Mouse (Mus musculus) intestine, embryonic 15.5 days (tissue): ENCODE measurements around the gene Spata31d1a. TPM values are rescaled to one million over a fixed set of nuclear protein-coding genes. Genes with fewer than 3 reads are reported as not detected.

Experiments
- ATAC-seq: fragments of 200-750 bp; cut with Nextera tagmentation; 2 replicates; pipeline ENCODE4 v1.8.0; 2017; ENCODE audit warnings: moderate TSS enrichment, moderate library complexity
- H3K27ac ChIP-seq: fragments of 300-500 bp; sonication (generic); 2 replicates; pipeline ENCODE4 v1.5.1; 2015; ENCODE audit warnings: mild to moderate bottlenecking, inconsistent platforms
- H3K27me3 ChIP-seq: fragments of 300-500 bp; sonication (generic); replicated peaks from 2 replicates; pipeline ENCODE4 v1.6.1; 2015; ENCODE audit warnings: inconsistent platforms
- H3K36me3 ChIP-seq: fragments of 300-500 bp; sonication (generic); 2 replicates; pipeline ENCODE4 v1.6.1; 2015; ENCODE audit warnings: inconsistent platforms
- H3K4me1 ChIP-seq: fragments of 300-500 bp; sonication (generic); replicated peaks from 2 replicates; pipeline ENCODE4 v1.6.1; 2015; ENCODE audit warnings: inconsistent platforms
- H3K4me2 ChIP-seq: fragments of 300-500 bp; sonication (generic); replicated peaks from 2 replicates; pipeline ENCODE4 v1.6.1; 2015; ENCODE audit warnings: mild to moderate bottlenecking, inconsistent platforms
- H3K4me3 ChIP-seq: fragments of 300-500 bp; sonication (generic); replicated peaks from 2 replicates; pipeline ENCODE4 v1.5.1; 2015; ENCODE audit warnings: inconsistent platforms
- H3K9ac ChIP-seq: fragments of 300-500 bp; sonication (generic); 2 replicates; pipeline ENCODE4 v1.6.1; 2015; ENCODE audit warnings: inconsistent platforms
- H3K9me3 ChIP-seq: fragments of 300-500 bp; sonication (generic); 2 replicates; pipeline ENCODE4 v1.6.1; 2016; ENCODE audit warnings: inconsistent platforms
- WGBS: fragments of 180-500 bp; shearing (Covaris S2); methylation state at CpG from one replicate; pipeline ENCODE4 v1.1.7; 2015; 5-methylcytosine and 5-hydroxymethylcytosine counted together
- polyA plus RNA-seq: library from polyadenylated mRNA; unstranded; fragments of >200 nt; fragmentation: Nextera tagmentation; extraction: Ambion mirVana; gene quantifications from 2 replicates; pipeline ENCODE4 v1.2.1, GENCODE M21; 2015

Spata31d1a gene
- polyA plus RNA-seq, 1 experiment from 2014 or later, result not detected

- 1% methylated on average over 47 of the region's 61 CpGs for WGBS
- Histone ChIP-seq H3K27me3 (no peaks in the 10 kb centered on the region), H3K9ac (peak within 1 kb of the TSS; percentile 76), H3K4me3 (peak within 1 kb of the TSS; percentile 78), H3K27ac (peak within 1 kb of the TSS; percentile 83), H3K4me2 (peak within 1 kb of the TSS; percentile 65), H3K4me1 (peaks cover 6% of the 10 kb centered on the region), H3K36me3 (no peaks in the 10 kb centered on the region), H3K9me3 (no peaks in the 10 kb centered on the region)
- ATAC-seq, result peak; percentile 91
These were observed 34.7 kb downstream of the Spata31d1a start, which contains the start of gene Golm1 for GRCm38 (mm10) chr13:59675151-59676011. Gene Golm1 (minus strand): TSS chr13:59675811.

DNA sequence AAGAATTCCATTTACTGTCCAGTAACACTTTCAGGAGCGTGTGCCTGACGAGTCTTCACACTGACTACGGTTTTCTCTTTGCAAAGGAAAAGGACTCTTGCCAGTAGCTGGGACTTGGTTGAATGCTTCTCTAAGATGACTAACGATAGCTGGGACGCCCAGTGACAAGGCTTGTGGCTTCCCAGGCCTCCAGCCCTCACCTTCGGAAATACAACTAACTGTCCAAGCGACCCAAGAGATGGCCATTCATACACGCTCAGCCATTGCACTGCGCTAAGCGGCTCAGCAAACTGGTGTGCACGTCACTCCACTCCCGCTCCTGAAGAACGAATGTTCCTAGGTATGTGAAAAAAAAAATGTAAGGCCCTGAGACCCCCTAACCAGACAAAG, 35.4 kb downstream of the Spata31d1a start:
- Histone ChIP-seq H3K4me3 (peak overlapping the region; percentile 78), H3K27me3 (no peaks in the 10 kb centered on the region), H3K9me3 (no peaks in the 10 kb centered on the region), H3K9ac (peak overlapping the region; percentile 76), H3K4me1 (peaks cover 6% of the 10 kb centered on the region), H3K4me2 (peak overlapping the region; percentile 65), H3K27ac (peak overlapping the region; percentile 83), H3K36me3 (no peaks in the 10 kb centered on the region)
- peak; percentile 29; the same call in 1 of the 2 replicates for ATAC-seq
- 1% methylated on average over 13 of the region's 13 CpGs for WGBS

DNA sequence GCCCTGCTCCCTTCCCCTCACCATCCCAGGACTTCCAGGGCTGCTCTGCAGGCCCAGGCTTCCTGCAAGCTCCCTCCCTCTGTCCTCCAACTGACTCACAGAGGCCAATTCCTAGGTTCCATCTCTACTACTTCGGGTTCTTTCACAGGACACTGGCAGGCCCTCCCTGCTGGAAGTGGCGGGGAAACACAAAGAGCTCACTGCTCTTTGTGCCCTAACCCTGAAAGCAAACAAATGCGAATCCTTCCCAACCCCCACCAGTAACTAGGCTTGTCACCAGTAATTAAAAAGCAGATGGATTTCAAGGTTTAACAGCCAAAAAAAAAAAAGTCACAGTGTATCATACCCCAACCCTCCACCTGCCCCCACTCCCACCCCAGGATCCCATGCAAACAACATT, 35.9 kb downstream of the Spata31d1a start:
- Histone ChIP-seq H3K4me1 (peaks cover 6% of the 10 kb centered on the region), H3K36me3 (no peaks in the 10 kb centered on the region), H3K9me3 (no peaks in the 10 kb centered on the region), H3K27ac (peak overlapping the region; percentile 44; the same call in 1 of the 2 replicates), H3K9ac (peak overlapping the region; percentile 26; the same call in 1 of the 2 replicates), H3K4me2 (peak overlapping the region; percentile 65), H3K4me3 (peak overlapping the region; percentile 78), H3K27me3 (no peaks in the 10 kb centered on the region)
- WGBS, result 17% methylated on average over 3 of the region's 3 CpGs
- 0 out of 2 replicates have a peak, but pooled peaks have one; percentile 13 for ATAC-seq

DNA sequence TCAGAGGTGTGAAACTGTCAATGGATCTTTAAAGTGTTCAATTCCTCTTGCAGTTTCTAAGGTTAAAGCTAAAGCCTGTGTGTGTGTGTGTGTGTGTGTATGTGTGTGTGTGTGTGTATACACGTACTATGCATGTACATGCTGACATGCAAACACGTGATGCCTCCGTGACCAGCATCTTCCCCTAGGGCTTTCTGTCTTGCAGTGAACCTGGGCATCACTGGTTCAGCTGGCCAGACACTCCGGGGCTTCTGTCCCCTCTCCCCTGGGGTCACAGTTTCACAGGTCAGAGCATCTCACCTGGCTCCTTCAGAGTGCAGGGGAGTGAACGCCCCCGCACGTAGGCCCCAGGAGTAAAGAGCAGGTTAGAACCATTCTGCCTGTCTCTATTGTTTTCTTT, 36.5 kb downstream of the Spata31d1a start:
- H3K9me3 ChIP-seq, result no peaks in the 10 kb centered on the region

GRCm38 (mm10) chr13:59672248-59672647, 37.9 kb downstream of the Spata31d1a start:
- 69% methylated on average over 6 of the region's 6 CpGs for WGBS
- Histone ChIP-seq H3K4me1 (peaks cover 11% of the 10 kb centered on the region), H3K36me3 (no peaks in the 10 kb centered on the region), H3K27ac (no peak overlapping the region), H3K27me3 (no peaks in the 10 kb centered on the region), H3K4me2 (no peak overlapping the region), H3K9me3 (no peaks in the 10 kb centered on the region), H3K4me3 (no peak overlapping the region), H3K9ac (no peak overlapping the region)
- ATAC-seq, result no peak

More for the DNA sequence above, 36.5 kb downstream of the Spata31d1a start:
- Histone ChIP-seq H3K27ac (no peak overlapping the region), H3K4me3 (no peak overlapping the region), H3K27me3 (no peaks in the 10 kb centered on the region), H3K9ac (no peak overlapping the region), H3K4me1 (peaks cover 7% of the 10 kb centered on the region), H3K36me3 (no peaks in the 10 kb centered on the region), H3K4me2 (peak overlapping the region; percentile 65)
- no peak for ATAC-seq
- WGBS, result 65% methylated on average over 7 of the region's 7 CpGs

GRCm38 (mm10) chr13:59671521-59671920, 38.6 kb downstream of the Spata31d1a start:
- H3K4me2 ChIP-seq, result no peak overlapping the region
- H3K9ac ChIP-seq, result no peak overlapping the region
- no peak overlapping the region for H3K27ac ChIP-seq
- H3K4me3 ChIP-seq, result no peak overlapping the region
- WGBS, result 77% methylated on average over 2 of the region's 2 CpGs
- peaks cover 11% of the 10 kb centered on the region for H3K4me1 ChIP-seq
- H3K36me3 ChIP-seq, result no peaks in the 10 kb centered on the region
- ATAC-seq, result no peak
- no peaks in the 10 kb centered on the region for H3K9me3 ChIP-seq
- H3K27me3 ChIP-seq, result no peaks in the 10 kb centered on the region

GRCm38 (mm10) chr13:59669946-59670345, 40.2 kb downstream of the Spata31d1a start:
- Histone ChIP-seq H3K27ac (no peak overlapping the region), H3K27me3 (no peaks in the 10 kb centered on the region)
- WGBS, result 77% methylated on average over 10 of the region's 10 CpGs

DNA sequence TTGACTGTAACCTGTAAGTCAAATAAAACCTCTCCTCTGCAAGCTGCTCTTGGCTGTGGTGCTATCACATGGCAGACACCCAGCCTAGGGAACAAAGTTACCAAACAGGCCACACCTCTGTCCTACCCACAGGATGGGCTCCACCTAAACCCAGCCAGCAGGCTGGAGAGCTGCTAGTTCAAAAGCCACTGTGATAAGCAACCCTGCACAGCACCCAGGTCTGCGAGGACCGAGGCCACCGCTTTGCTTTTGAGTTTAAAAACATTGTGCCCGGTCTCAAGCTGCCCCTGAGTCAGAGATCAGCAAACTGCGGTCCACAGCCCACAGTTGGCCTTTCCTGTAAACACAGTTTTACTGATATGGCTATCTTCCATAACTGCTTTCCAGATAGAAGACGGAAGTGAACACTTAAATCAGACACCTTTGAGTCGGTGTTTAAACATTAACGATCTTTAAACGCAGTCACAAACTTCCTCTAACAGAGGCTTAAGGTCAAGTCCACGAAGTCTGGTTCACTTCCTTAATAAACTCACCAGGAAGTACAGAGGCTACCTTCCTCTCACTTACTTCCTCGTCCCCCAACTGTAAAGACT, 41.5 kb downstream of the Spata31d1a start:
- H3K27ac ChIP-seq, result peak overlapping the region; percentile 91

More at GRCm38 (mm10) chr13:59669946-59670345, 40.2 kb downstream of the Spata31d1a start:
- H3K4me1 ChIP-seq, result peaks cover 11% of the 10 kb centered on the region
- H3K9ac ChIP-seq, result no peak overlapping the region
- no peaks in the 10 kb centered on the region for H3K36me3 ChIP-seq
- no peak overlapping the region for H3K4me3 ChIP-seq
- ATAC-seq, result no peak
- no peaks in the 10 kb centered on the region for H3K9me3 ChIP-seq
- H3K4me2 ChIP-seq, result no peak overlapping the region

DNA sequence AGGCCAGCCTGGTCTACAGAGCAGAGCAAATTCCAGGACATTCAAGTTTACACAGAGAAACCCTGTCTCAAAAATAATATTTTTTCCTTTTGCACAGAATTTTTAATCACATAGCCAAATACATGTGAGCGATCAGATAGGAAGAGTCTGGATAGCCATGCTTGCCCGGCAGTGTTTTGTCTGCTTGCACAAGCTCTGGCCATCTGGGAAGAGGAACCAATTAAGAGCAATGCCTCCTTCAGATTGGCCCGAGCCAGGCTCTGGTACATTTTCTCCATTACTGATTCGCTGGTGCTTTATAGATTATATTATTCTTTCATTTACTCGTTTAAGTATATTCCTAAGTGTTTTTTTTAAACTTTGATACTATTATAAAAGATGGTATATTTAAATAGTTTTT, 42.4 kb downstream of the Spata31d1a start:
- Histone ChIP-seq H3K9ac (no peak overlapping the region), H3K36me3 (peaks cover 4% of the 10 kb centered on the region; the same call in 1 of the 2 replicates), H3K27ac (peak overlapping the region; percentile 70; the same call in 1 of the 2 replicates), H3K27me3 (no peaks in the 10 kb centered on the region), H3K4me1 (peaks cover 5% of the 10 kb centered on the region), H3K9me3 (no peaks in the 10 kb centered on the region), H3K4me3 (no peak overlapping the region), H3K4me2 (no peak overlapping the region)
- 67% methylated on average over 5 of the region's 5 CpGs for WGBS
- no peak for ATAC-seq

More for the DNA sequence above, 41.5 kb downstream of the Spata31d1a start:
- Histone ChIP-seq H3K36me3 (no peaks in the 10 kb centered on the region), H3K4me3 (no peak overlapping the region), H3K9me3 (no peaks in the 10 kb centered on the region), H3K27me3 (no peaks in the 10 kb centered on the region), H3K9ac (peak overlapping the region; percentile 10; the same call in 1 of the 2 replicates), H3K4me2 (peak overlapping the region; percentile 43), H3K4me1 (peaks cover 5% of the 10 kb centered on the region)
- ATAC-seq, result peak; percentile 95
- 20% methylated on average over 11 of the region's 11 CpGs for WGBS

DNA sequence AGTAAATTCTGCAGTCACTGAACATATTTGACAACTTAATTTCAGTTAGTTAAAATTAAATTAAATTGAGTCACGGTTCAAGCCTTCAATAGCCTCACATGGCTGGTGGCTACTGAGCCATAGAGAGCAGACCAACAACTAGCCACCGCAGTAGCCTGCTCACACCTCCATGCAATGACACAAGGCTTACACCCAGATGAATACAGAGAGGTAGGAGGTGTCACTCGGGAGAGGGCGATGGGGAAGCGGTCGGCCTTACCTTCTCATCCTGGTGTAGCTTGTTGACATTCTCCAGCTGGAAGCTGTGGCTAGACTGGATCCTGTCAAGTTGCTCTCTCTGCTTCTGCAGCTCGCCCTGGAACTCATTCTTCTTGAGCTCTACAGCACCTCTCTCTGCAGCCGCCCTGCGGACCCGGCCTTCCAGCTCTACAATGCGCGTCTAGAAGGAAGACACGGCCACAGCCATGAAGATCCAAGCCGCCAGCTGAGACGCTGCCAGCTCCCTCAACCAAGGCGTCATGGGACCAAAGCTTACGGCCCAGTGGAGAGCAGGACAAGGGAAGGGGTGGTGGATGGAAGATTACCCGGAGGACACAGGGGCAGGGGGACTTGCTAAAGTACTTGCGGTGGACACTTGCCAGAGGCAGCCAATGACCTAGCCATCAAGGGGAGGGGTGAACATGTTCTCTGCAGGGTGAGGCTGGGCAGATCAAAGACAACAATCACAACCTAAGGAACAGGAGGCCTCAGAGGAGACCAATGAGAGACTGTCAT, 46.0 kb downstream of the Spata31d1a start:
- no peak overlapping the region for H3K27ac ChIP-seq
- ATAC-seq, result no peak
- H3K4me2 ChIP-seq, result no peak overlapping the region
- H3K9me3 ChIP-seq, result no peaks in the 10 kb centered on the region
- peaks cover 16% of the 10 kb centered on the region; the same call in 1 of the 2 replicates for H3K36me3 ChIP-seq
- H3K4me1 ChIP-seq, result peaks cover 5% of the 10 kb centered on the region
- no peak overlapping the region for H3K9ac ChIP-seq
- H3K27me3 ChIP-seq, result no peaks in the 10 kb centered on the region
- 86% methylated on average over 19 of the region's 19 CpGs for WGBS
- no peak overlapping the region for H3K4me3 ChIP-seq

GRCm38 (mm10) chr13:59661966-59662365, 48.2 kb downstream of the Spata31d1a start:
- H3K9ac ChIP-seq, result no peak overlapping the region
- no peak overlapping the region for H3K27ac ChIP-seq
- H3K9me3 ChIP-seq, result no peaks in the 10 kb centered on the region
- no peak for ATAC-seq
- H3K36me3 ChIP-seq, result peaks cover 19% of the 10 kb centered on the region; the same call in 1 of the 2 replicates
- 95% methylated on average over 12 of the region's 12 CpGs for WGBS
- no peak overlapping the region for H3K4me3 ChIP-seq
- H3K4me2 ChIP-seq, result no peak overlapping the region
- no peaks in the 10 kb centered on the region for H3K27me3 ChIP-seq
- no peaks in the 10 kb centered on the region for H3K4me1 ChIP-seq

DNA sequence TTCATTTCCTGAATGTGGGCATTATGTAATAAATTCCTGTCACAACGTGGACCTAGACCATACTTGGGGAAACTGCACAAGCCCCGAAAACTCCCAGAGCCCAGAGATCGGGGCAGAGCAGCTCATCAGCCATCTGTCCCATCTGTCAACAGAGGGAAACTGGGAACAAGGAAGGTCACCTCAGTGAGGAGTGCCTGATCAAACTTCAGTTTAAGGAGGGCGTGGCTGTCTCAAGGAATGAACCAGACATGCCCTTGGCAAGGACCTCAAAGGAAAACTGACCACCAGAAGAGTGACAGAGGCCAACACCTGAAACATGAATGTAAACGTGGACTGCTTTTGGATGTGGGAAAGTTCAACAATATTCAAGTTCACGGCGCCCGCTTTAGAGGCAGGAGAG, 48.7 kb downstream of the Spata31d1a start:
- no peak for ATAC-seq
- WGBS, result 82% methylated on average over 8 of the region's 8 CpGs

More for the DNA sequence above, 48.7 kb downstream of the Spata31d1a start:
- Histone ChIP-seq H3K27ac (no peak overlapping the region), H3K4me2 (no peak overlapping the region), H3K4me1 (no peaks in the 10 kb centered on the region; the same call in 1 of the 2 replicates), H3K9ac (no peak overlapping the region), H3K4me3 (no peak overlapping the region), H3K9me3 (no peaks in the 10 kb centered on the region), H3K27me3 (no peaks in the 10 kb centered on the region), H3K36me3 (peaks cover 19% of the 10 kb centered on the region; the same call in 1 of the 2 replicates)
